Mouse (Mus musculus): Measurements from ENCODE around the gene Gm20716.
"Not testable (repeated sequence)": the region's sequence is repeated elsewhere in the genome, so short reads cannot be mapped to it uniquely, and the experiment has no call there.

Gene Gm20716

DNA sequence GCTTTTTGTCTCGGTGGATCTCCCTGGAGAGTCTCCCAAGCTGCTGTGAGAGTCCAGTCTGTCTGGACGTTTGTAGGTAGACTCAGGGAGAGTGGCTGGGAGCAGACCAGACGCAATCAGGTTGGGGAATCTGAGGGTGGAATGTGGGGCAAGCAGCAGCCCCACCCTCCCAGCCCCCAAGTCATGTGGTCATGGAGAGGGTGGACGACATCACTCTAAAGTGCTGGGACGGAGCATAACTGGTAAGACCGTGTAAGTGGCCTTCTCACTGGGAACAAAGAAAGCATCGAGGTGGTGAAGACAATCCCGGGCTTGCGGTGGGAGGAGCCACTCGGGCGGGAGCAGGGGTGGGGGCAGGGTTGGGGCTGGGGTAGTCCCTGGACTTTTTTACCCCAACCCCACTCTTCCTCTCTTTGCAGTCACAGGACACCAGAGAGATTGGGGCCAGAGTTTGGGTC, 68.6 kb downstream of the Gm20716 start:
- peak in 1 of 2 experiments; percentile 36 for DNase-seq

DNA sequence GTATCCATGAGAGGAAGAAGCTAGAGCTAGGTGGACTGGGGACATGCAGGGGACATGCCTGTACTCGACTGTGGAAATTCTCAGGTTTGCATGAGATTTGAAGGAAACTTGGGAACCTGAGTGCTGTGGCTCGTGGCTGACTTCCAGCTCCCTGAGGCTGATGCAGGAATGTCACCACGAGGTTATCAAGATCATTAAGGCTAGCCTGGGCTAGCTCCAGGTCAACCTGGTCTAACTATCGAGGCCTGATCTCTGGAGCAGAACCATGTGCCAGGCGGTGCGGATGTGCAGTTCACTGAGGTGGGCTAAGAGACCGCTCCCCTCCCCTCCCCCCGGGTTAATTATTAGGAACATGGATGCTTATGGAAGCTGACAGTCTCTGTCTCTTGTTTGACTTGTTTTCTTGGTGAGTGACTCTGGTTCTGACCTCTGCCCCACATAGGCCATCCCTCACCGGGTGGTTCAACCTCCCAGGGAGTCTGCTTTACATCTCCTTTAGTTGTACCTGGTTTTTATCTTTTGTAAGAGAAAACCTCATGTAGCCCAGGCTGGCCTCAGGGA, 69.7 kb downstream of the Gm20716 start:
- DNase-seq = no peak

DNA sequence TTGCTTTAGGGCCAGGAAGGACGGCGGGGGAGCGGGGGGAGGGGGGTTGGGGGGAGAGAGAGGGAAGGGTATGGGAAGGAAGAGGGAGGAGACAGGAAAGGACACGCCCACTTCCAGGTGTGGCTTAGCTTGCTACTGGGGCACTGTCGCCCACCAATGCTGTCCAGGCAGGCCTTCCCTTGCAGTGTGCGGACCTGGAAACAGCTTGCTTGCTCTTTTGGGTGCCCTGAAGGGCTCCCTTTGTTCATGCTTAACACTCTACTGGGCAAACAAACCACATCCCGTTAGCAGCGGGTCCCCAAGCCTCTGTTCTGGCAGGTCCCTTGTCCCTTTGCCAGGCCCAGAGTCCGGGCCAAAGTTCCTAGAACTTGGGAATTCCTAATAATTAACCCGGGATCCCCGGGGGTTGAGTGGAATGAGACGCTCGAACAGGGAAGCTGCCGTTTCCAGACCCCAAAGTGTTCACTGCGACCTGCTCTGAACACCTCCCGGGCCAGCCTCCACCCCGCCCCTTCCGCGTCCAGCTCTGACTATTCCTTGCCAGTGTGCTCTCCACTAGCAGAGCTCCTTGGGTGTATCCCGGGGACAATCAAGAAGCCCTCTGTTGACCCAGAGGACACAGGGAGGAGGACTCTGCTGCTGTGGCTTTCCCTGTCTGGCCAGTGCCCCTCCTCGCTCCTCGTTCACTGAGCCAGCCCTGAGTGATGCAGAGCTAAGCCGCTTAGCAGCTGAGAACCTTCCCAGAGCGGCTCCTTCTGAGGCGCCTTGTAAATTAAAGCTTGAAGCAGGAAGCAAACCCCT, 71.1 kb downstream of the Gm20716 start:
- peak; percentile 45 to 66 for DNase-seq

DNA sequence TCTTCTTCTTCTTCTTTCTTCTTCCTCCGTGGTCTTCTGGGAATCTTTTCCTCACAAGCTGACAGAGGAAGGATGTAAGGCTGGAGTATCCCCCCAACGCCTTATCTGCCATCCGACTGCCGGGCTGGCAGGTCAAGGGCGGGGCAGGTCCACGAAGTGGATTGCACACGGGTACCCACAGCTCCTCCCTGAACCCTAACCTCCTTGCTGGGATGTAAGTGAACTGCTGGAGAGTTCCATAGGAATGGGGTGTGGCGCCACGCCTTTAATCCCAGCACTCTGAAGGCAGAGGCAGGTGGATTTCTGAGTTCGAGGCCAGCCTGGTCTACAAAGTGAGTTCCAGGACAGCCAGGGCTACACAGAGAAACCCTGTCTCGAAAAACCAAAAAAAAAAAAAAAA, 72.2 kb downstream of the Gm20716 start:
- DNase-seq = not testable (repeated sequence)

DNA sequence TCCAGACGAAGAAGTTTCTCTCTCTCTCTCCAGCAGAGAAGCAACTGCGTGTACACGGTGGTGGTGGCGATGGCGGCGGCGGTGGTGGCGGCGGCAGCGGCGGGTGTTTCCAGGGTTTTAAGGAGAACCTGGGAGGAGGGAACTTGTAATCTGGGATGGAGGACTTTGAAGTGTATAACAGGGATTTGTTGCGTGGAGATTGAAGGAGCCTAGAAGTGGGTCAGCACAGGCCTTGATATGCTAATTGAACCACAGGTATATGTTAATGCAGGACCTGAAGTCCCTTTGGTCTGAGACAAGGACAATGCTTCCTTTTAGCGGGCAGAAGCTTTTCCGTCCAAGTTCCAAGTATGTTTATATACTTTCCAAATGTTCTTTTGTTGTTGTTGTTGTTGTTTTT, 73.8 kb downstream of the Gm20716 start:
- DNase-seq = no peak

DNA sequence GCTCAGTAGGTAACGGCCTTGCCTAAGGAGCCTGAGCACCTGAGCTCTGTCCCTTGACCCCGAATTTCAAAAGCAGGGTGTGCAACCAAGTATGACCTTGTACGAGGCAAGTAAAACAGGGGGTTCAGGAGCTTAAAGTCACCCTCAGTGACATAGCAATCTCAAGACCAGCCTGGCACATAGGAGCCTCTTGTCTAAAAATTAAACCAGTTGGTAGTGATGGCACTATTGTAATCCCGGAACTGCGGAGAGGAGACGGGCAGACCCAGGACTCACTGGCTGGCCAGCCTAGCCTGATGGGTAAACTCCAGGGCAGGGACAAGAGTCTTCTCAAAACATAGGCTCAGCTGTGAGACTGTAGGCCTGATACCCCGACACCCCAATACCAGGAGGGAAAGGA, 74.5 kb downstream of the Gm20716 start:
- DNase-seq = no peak

DNA sequence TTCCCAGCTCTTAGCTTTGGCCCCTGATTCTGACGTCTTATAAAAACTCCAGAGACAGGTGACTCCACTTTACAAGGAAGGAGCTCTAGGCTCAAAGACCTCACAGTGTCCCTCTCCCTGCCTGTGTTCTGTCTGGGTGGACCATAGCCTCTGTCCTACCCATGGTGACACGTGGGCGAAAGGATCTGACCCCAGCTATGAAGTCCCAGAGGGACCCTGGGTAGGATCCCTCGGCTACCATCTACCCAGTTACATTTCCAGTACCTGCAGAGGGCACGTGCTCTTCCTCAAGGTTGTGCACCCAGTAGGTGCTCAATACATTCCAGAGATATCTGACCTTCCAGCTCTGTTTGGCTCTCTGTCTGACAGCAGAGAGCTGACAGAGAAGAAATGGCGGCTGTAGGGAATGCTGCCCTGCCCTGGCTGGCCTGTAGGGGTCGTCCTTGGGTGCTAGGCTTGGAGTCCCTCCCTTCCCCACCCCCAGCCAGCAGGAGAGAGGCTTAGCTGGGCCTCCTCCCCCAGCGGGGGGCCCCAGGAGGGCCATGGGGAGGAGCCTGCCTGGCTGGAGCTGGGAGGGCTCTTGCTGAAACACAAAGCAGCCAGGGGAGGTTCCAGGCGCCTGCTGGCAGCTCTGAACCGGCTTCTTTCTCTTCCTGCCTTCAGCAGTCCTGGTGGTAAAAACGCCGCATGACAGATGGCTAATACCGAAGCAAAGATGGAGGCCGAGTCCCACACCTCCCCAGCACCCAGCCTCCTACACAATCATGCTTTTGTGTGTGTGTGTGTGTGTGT, 75.9 kb downstream of the Gm20716 start:
- peak; percentile 87 to 91 for DNase-seq

DNA sequence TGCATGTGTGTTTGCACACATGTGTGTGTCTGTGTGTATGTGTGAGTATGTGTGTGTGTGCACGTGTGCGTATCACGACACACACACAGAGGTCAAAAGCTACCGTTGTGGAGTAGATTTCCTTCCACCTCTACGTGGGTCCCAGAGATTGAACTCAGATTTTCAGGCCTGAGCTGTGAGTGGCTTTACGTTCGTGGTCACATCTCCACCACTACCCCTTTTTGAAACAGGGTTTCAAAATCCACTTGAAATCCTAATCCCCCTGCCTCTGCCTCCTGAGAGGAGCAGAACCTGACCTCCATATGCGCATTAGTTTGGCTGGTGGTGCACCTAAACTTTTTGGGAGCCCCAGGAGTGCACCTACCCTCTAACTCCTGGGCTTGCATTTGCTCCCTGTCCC, 80.9 kb downstream of the Gm20716 start:
- no peak for DNase-seq

DNA sequence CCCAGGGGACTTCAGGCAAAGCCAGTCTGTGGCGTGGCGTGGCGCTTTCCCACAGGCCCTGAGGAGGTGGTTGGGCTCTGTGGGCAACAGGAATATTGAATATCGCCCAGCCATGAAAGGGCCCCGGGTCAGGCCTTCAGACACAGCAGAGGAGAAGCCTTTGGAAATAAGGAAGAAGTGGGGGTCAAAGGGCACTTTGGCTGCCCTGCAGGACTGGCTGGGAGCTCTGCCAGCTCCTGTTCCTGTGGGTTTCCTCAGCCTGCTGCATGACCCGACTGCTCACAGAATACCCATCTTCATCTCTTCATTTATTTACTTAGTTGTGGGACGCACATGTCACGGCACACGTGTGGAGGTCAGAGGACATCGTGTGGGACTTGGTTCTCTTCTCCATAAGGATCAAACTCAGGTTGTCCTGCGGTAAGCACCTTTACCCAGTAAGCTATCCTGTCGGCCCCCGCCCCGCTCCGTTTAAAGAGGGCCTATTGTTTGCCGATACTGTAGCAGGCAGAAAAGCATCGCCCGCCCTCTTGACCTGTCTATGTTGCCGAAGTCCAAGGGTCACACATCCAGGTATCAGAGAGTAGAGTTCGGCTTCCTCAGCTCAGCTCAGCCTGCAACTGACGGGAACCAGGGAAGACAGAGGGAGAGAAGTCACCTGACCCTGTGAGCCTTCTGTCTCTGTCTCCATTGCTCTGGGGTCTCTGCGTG, 82.3 kb downstream of the Gm20716 start:
- no peak for DNase-seq

DNA sequence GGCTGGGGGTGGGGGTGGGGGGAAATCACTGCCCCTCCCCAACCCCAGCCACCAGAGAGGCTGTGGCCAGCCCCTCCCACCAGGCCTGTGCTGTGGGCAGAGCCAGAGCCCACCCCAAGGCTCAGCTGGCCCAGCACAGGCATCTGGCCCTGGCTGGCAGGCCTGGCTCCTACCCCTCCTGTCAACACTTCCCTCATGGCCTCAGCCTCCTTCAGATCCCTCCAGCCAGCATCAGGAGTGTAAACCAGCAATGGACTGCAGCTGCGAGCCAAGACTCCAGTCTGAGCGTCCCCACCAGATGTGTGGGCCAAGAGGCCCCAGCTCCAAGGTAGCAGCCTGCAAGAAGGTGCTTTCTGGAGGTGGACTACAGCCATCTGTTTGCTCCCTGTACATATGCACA, 84.7 kb downstream of the Gm20716 start:
- no peak for DNase-seq

DNA sequence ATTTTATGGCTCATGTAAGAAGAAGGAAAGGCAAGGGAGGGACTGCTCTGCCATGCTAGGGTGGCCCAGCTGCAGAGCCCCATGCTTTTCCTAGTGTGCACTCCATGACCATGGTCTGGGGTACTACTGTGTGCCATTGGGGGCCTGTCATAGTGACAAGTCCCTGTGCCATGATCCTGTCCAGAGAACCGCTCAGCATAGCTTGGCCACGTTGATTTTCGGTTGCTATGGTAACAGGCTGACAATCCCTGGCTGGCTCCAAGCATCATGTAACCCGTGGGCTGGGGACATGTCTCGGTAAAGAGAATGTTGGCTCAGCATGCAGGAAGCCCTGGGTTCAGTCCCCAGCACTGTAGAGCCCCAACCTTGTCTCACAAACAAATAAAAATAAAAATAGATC, 86.4 kb downstream of the Gm20716 start:
- DNase-seq = no peak

DNA sequence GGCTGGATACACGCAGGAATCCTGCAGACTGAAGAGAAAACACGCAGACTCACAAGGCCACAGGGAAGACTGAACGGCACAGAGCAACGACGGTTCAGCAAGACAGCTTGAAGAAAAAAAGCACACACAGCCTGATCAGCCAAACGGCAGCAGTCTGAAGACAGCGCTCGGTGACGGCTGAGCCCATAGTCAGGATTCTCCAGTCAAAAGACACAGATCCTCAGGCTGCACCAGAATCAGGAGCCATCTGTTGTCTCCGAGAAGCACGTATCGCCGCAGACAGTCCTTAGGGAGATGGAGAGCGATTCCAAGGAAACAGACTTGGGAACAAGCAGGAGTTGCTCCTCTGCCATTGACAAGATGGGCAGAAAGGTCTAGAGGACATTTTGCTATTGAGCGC, 93.0 kb downstream of the Gm20716 start:
- no peak for DNase-seq
